Mouse (Mus musculus) neural tube, embryonic 15.5 days (tissue): ENCODE measurements around the gene Polr2l. TPM values are rescaled to one million over a fixed set of nuclear protein-coding genes. Genes with fewer than 3 reads are reported as not detected.
A peak's percentile ranks its signal among the peaks of the same experiment; 100 is the strongest.

Experiments
- ATAC-seq: fragments of 200-750 bp; cut with Nextera tagmentation; 2 replicates; pipeline ENCODE4 v1.8.0; 2017; ENCODE audit warnings: mild to moderate bottlenecking, moderate TSS enrichment, moderate library complexity; ENCODE audit not compliant: low FRiP score
- H3K27ac ChIP-seq: fragments of 300-500 bp; sonication (generic); replicated peaks from 2 replicates; pipeline ENCODE4 v1.5.1; 2015; ENCODE audit warnings: mild to moderate bottlenecking, inconsistent platforms
- H3K27me3 ChIP-seq: fragments of 300-500 bp; sonication (generic); replicated peaks from 2 replicates; pipeline ENCODE4 v1.6.1; 2015; ENCODE audit warnings: inconsistent platforms
- H3K36me3 ChIP-seq: fragments of 300-500 bp; sonication (generic); 2 replicates; pipeline ENCODE4 v1.6.1; 2015; ENCODE audit warnings: inconsistent platforms
- H3K4me1 ChIP-seq: fragments of 300-500 bp; sonication (generic); 2 replicates; pipeline ENCODE4 v1.6.1; 2015; ENCODE audit warnings: inconsistent platforms
- H3K4me2 ChIP-seq: fragments of 300-500 bp; sonication (generic); 2 replicates; pipeline ENCODE4 v1.6.1; 2015; ENCODE audit warnings: inconsistent platforms, mild to moderate bottlenecking, moderate library complexity
- H3K4me3 ChIP-seq: fragments of 300-500 bp; sonication (generic); replicated peaks from 2 replicates; pipeline ENCODE4 v1.5.1; 2015; ENCODE audit warnings: mild to moderate bottlenecking, inconsistent platforms
- H3K9ac ChIP-seq: fragments of 300-500 bp; sonication (generic); replicated peaks from 2 replicates; pipeline ENCODE4 v1.6.1; 2015; ENCODE audit warnings: mild to moderate bottlenecking, inconsistent platforms
- H3K9me3 ChIP-seq: fragments of 300-500 bp; sonication (generic); replicated peaks from 2 replicates; pipeline ENCODE4 v1.6.1; 2016; ENCODE audit warnings: inconsistent platforms
- WGBS: fragments of 180-500 bp; shearing (Covaris S2); methylation state at CpG from one replicate; pipeline ENCODE4 v1.1.7; 2015; ENCODE audit warnings: mixed read lengths; 5-methylcytosine and 5-hydroxymethylcytosine counted together
- polyA plus RNA-seq: library from polyadenylated mRNA; unstranded; fragments of >200 nt; fragmentation: Nextera tagmentation; extraction: Ambion mirVana; gene quantifications from 2 replicates; pipeline ENCODE4 v1.2.1, GENCODE M21; 2015

The Polr2l gene
- polyA plus RNA-seq, 1 experiment from 2014 or later = 89.8 TPM

DNA sequence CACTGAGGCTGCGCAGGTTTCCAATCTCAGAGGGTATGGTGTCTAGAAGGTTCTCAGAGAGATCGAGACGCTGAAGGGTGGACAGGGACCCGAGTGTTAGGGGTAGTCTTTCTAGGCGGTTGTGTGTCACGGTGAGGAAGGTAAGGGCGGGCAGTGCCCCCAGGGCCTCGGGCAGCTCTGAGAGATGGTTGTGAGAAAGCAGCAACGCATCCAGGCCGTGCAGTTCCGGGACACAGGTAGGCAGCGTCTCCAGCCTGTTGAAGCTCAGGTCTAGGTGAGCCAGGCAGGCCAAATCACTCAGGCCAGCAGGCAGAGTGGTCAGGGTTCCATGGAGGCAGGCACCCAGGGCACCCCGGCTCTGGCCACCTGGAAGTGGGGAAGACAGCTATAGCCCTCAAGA lies 32.7 kb downstream of the Polr2l start:
- Histone ChIP-seq H3K27ac (no peak overlapping the region), H3K9ac (0 out of 2 replicates have a peak overlapping the region, but pooled peaks have one; percentile 7), H3K4me1 (peaks cover 43% of the 10 kb centered on the region), H3K27me3 (no peaks in the 10 kb centered on the region), H3K4me2 (peak overlapping the region; percentile 68; the same call in 1 of the 2 replicates), H3K9me3 (no peaks in the 10 kb centered on the region), H3K4me3 (no peak overlapping the region), H3K36me3 (no peaks in the 10 kb centered on the region)
- ATAC-seq = no peak
- WGBS = 93% methylated on average over 13 of the region's 13 CpGs

GRCm38 (mm10) chr7:141441460-141441859 lies 33.5 kb downstream of the Polr2l start:
- Histone ChIP-seq H3K4me2 (no peak overlapping the region), H3K36me3 (no peaks in the 10 kb centered on the region), H3K9me3 (no peaks in the 10 kb centered on the region), H3K4me3 (no peak overlapping the region), H3K9ac (no peak overlapping the region), H3K27ac (no peak overlapping the region), H3K27me3 (no peaks in the 10 kb centered on the region), H3K4me1 (peaks cover 45% of the 10 kb centered on the region)
- WGBS = 94% methylated on average over 9 of the region's 9 CpGs
- no peak for ATAC-seq

GRCm38 (mm10) chr7:141440613-141441012 lies 34.3 kb downstream of the Polr2l start:
- Histone ChIP-seq H3K4me1 (peaks cover 54% of the 10 kb centered on the region), H3K27ac (no peak overlapping the region), H3K4me2 (no peak overlapping the region), H3K27me3 (no peaks in the 10 kb centered on the region), H3K4me3 (no peak overlapping the region), H3K9me3 (no peaks in the 10 kb centered on the region), H3K36me3 (no peaks in the 10 kb centered on the region), H3K9ac (no peak overlapping the region)
- WGBS = 22% methylated on average over 6 of the region's 6 CpGs
- ATAC-seq = no peak

GRCm38 (mm10) chr7:141439811-141440210 lies 35.1 kb downstream of the Polr2l start:
- 94% methylated on average over 11 of the region's 11 CpGs for WGBS
- Histone ChIP-seq H3K27me3 (no peaks in the 10 kb centered on the region), H3K4me2 (no peak overlapping the region), H3K4me3 (no peak overlapping the region), H3K4me1 (peaks cover 62% of the 10 kb centered on the region), H3K9me3 (no peaks in the 10 kb centered on the region), H3K27ac (no peak overlapping the region), H3K9ac (no peak overlapping the region), H3K36me3 (no peaks in the 10 kb centered on the region)
- no peak for ATAC-seq

GRCm38 (mm10) chr7:141439140-141439679 lies 35.7 kb downstream of the Polr2l start:
- H3K4me1 ChIP-seq = peaks cover 65% of the 10 kb centered on the region
- no peak overlapping the region for H3K27ac ChIP-seq
- H3K4me2 ChIP-seq = no peak overlapping the region
- no peak for ATAC-seq
- H3K4me3 ChIP-seq = no peak overlapping the region
- no peak overlapping the region for H3K9ac ChIP-seq
- H3K27me3 ChIP-seq = no peaks in the 10 kb centered on the region
- H3K9me3 ChIP-seq = no peaks in the 10 kb centered on the region
- 98% methylated on average over 10 of the region's 10 CpGs for WGBS
- no peaks in the 10 kb centered on the region for H3K36me3 ChIP-seq

DNA sequence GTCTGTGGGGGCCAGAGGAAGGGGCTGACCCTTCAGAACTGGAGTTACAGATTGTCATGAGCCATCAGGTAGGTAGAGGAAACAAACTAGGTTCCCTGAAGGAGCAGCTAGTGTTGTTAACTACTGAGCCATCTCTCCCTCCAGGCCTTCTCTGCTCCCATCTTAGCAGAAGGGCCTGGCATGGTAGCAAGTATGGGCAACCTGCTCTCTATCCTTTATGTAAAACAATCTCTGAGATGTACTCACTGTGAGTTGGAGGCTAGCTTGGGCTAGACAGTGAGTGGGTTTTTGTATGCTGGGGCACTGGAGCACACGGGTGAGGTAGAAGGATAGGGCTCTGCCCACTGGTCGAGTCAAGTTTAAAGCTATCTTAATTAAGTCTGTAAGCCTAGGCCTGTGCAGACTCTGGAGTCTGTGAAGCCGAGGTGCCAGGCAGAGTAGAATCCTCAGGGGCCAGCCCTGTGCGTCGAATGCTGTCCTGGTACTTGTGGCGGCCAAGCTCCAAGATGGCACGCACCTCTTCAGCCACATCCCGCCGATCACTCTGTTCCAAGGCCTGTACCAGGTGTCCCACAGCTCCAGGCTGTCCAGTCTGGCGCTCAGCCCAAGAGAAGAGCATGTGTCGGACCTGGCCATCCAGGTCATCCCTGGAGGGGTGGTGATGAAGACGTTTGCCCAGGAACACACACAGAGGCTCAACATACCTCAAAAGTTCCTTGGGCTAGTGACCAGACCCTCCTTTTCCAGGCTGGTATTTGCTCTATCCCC lies 36.5 kb downstream of the Polr2l start:
- H3K27me3 ChIP-seq = no peaks in the 10 kb centered on the region
- H3K9me3 ChIP-seq = no peaks in the 10 kb centered on the region
- peaks cover 65% of the 10 kb centered on the region for H3K4me1 ChIP-seq
- H3K9ac ChIP-seq = no peak overlapping the region
- H3K27ac ChIP-seq = peak overlapping the region; percentile 88; the same call in 1 of the 2 replicates
- H3K4me2 ChIP-seq = peak overlapping the region; percentile 91; the same call in 1 of the 2 replicates
- no peak for ATAC-seq
- peaks cover 2% of the 10 kb centered on the region for H3K36me3 ChIP-seq
- H3K4me3 ChIP-seq = no peak overlapping the region
- WGBS = 91% methylated on average over 12 of the region's 12 CpGs

DNA sequence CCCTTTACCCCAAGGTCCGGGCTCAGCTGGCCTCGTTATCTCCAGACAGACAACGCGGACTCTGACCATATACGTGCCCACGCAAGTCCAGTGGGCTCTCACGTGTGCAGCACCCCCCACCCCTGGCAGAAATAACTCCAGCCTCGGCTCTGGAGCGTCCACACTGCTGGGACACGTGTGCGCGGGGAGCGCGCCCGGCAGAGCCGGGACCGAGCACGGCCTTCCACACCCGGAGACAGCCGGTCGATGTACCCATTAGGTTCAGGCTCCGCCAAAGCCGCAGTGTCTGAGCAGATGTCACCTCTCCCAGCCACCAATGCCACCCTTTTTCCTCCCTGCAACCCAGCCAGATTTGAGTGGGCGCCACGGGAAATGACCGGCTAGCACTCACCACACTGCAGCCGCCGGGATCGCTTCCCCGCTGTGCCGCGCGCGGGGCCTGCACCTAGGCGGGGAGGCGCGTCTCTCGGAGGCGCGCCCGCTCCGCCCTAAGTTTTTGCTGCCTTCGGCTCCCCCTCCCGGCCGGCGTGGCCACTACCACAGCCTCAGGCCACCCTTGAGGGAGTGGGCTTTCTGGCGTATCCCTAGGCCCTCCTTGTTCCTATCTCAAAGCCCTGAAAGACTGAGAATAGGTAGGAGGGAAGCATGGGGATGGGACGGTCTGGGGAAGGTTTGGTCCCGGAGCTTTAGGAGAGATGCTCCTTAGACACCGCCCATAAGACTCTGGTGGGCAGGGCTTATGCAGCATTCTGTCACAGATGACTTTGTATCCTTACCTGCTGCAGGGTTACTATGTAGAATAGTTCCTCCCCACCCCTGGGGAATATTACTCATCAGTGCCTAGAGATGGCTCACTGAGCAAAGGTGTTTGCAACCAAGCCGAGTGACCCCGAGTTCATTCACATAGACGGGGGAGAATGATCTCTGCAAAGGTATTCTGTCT lies 37.5 kb downstream of the Polr2l start, which contains the start of gene Slc25a22:
Gene Slc25a22, minus strand, starts transcription at position 715 of the 943 bp plus-strand sequence.
- H3K4me3 ChIP-seq = peak within 1 kb of the TSS; percentile 69
- H3K4me2 ChIP-seq = peak within 1 kb of the TSS; percentile 91
- peaks cover 12% of the 10 kb centered on the region for H3K36me3 ChIP-seq
- 5% methylated on average over 53 of the region's 53 CpGs for WGBS
- H3K27ac ChIP-seq = peak within 1 kb of the TSS; percentile 88
- ATAC-seq = peak; percentile 79
- no peaks in the 10 kb centered on the region for H3K9me3 ChIP-seq
- H3K27me3 ChIP-seq = no peaks in the 10 kb centered on the region
- peaks cover 66% of the 10 kb centered on the region for H3K4me1 ChIP-seq
- peak within 1 kb of the TSS; percentile 75 for H3K9ac ChIP-seq

DNA sequence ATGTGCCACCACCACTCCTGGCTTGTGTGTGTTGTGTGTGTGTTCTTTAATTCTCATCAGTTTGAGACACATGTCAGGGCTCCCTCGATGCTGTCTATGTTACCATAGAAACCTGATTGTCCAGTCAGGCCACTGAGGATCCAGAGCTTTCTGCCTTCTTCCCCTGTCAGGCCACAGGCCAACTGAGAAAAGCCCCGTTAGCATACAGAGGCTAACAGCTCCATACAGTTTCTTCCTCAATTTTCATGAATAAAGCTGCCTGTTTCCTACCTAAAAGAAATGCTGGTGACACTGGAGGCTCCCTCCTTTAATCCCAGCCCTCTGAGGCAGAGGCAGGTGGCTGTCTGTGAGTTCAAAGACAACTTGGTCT lies 38.4 kb downstream of the Polr2l start:
- no peaks in the 10 kb centered on the region for H3K9me3 ChIP-seq
- no peaks in the 10 kb centered on the region for H3K27me3 ChIP-seq
- peak overlapping the region; percentile 75; the same call in 1 of the 2 replicates for H3K9ac ChIP-seq
- WGBS = 40% methylated on average over 2 of the region's 2 CpGs
- H3K27ac ChIP-seq = peak overlapping the region; percentile 88; the same call in 1 of the 2 replicates
- no peak for ATAC-seq
- peak overlapping the region; percentile 69 for H3K4me3 ChIP-seq
- peaks cover 62% of the 10 kb centered on the region for H3K4me1 ChIP-seq
- H3K4me2 ChIP-seq = peak overlapping the region; percentile 91
- peaks cover 21% of the 10 kb centered on the region for H3K36me3 ChIP-seq

DNA sequence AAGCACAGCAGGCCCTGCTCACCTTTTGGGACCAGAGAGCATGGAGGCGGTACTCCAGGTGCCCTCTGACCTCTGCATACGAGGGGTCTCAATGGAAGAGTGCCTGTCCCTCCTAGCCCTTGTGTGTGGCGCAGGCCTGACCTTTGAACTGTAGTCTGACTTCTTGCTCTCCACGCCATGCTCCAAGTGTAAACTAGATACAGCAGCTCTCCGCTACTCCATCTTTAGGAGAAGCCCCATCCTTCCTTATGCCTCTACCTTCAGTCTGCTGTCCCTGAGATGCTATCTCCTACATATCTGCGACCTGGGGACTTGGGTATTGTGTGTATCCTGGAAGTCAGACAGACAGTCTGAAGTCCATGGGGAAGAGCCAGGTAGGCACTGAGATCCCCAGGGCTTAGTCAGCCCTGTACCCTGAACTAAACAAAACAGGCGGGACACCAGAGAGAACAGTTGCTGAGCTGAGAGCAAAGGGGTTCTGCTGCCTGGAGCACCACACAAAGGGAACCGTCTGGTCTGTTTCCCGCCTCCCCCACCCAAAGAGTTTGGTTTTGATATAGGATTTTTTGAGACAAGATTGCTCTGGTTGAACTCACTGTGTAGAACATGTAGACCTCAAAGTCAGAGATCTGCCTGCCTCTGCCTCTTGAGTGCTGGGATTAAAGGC lies 38.9 kb downstream of the Polr2l start:
- peak overlapping the region; percentile 91 for H3K4me2 ChIP-seq
- peaks cover 62% of the 10 kb centered on the region for H3K4me1 ChIP-seq
- no peaks in the 10 kb centered on the region for H3K27me3 ChIP-seq
- no peaks in the 10 kb centered on the region for H3K9me3 ChIP-seq
- peaks cover 26% of the 10 kb centered on the region for H3K36me3 ChIP-seq
- no peak for ATAC-seq
- H3K27ac ChIP-seq = peak overlapping the region; percentile 77; the same call in 1 of the 2 replicates
- peak overlapping the region; percentile 75; the same call in 1 of the 2 replicates for H3K9ac ChIP-seq
- 78% methylated on average over 9 of the region's 9 CpGs for WGBS
- peak overlapping the region; percentile 69 for H3K4me3 ChIP-seq

GRCm38 (mm10) chr7:141435129-141435855 lies 39.6 kb downstream of the Polr2l start:
- peak overlapping the region; percentile 91 for H3K4me2 ChIP-seq
- H3K4me3 ChIP-seq = peak overlapping the region; percentile 58
- H3K9ac ChIP-seq = peak overlapping the region; percentile 66
- peak overlapping the region; percentile 77 for H3K27ac ChIP-seq
- H3K27me3 ChIP-seq = no peaks in the 10 kb centered on the region
- H3K4me1 ChIP-seq = peaks cover 57% of the 10 kb centered on the region
- H3K9me3 ChIP-seq = no peaks in the 10 kb centered on the region
- 5% methylated on average over 17 of the region's 17 CpGs for WGBS
- H3K36me3 ChIP-seq = peaks cover 33% of the 10 kb centered on the region
- ATAC-seq = peak; percentile 15; the same call in 1 of the 2 replicates
